Mouse (Mus musculus) cerebellum, adult 11-12 months (tissue): ENCODE data around the gene Doc2g.
"Not testable (repeated sequence)": the region's sequence is repeated elsewhere in the genome, so short reads cannot be mapped to it uniquely, and the experiment has no call there.

ENCODE experiments used
- DNase-seq: peaks from one replicate; pipeline ENCODE4 v3.0.0; 2022

Doc2g gene

DNA sequence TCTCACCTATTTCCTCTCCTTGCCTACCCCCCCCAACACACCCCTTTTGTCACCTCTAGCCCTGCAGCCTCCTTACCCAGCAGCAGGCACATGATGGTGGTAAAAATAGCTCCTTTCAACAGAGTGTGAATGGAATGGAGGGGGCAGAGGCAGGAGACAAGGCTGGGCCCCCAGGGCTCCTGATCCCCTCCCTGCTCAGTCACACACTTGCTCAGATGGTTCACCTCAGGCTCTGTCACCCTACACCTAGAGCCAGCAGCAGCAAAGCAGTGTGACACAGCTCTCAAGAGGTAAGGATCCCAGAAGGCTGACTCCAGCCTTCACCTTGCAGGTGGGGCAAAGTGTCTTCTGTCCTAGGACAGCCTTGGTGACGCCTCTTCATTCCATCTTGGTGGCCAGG lies at the start of gene Doc2g:
Gene Doc2g, plus strand, starts transcription at position 202 of the 400 bp plus-strand sequence.
- DNase-seq: no peak

DNA sequence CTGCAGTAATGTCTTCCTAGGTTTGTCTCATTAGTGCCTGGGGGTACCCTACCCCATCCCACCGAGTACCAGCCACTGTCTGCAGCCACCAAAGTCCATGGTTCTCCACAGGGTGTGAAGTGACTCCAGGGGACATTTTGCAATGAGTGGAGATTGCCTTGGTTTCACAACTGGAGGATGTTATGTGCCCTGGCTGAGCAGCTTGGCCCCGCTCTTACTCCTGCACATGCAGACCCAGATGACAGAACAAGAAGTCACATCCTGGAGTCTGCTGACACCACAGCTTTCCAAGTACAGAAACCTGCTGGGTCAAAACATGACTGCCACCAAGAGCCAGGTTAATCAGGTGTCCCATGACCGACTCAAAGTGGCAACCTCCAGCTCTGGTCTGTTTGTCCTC lies 48.1 kb upstream of the Doc2g start:
- no peak for DNase-seq

GRCm38 (mm10) chr19:3955804-3956203 lies 47.3 kb upstream of the Doc2g start:
- DNase-seq: no peak

DNA sequence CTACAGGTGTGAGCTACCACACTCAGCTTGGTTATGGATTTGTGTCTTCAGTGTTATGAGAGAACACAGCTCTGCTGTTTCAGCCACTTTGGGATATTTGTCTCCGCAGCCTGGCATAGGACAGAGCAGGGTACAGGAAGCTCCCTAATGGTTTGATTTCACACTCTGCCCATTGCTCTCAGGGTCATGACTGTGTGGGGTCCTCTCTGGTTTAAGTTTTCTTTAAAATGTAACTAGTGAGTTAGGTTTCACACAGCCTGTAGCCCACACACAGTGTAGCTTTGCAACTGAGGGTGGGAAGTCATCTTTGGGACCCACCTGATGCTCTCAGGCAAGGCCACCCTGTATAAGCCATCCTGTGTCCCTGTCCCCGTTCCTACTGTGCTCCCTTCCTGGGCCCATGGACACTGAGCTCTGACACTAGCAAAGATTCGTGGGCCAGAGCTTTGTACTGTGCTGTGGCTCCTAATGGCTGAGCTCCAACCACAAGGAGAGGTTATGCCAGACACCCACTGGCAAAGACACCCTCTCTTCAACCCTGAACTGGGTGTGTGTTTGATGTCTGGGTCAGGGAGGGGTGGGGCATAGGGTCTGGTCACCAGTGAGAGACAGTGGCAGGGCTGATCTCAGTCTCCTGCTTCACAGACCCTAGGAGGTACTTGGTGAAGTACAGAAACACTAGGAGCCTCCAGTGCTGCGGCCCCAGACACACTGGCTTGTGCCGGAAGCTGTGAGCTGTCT lies 45.6 kb upstream of the Doc2g start:
- not testable (repeated sequence) for DNase-seq

DNA sequence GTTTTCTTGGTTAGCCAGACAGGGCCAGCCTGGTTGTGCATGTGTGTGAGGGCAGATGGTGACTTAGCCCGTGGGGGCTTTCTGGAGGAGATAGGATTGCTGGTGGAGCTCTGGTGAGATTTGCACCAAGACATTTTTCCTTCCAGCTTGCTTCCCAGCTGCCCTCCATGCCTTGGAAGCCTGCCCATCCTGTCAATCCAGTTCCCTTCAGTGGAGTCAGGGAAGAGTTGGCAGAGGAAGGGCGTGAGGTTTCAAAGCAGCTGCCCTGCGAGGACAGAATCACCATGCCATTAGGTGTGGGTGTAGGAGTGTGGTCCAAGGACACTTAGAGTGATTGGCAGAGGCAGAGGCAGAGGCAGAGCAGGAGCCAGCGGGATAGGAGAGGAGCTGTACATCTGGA lies 44.6 kb upstream of the Doc2g start, which contains the start of gene Aldh3b3:
Gene Aldh3b3, plus strand, starts transcription at position 176 of the 400 bp plus-strand sequence.
- DNase-seq: no peak

GRCm38 (mm10) chr19:3959030-3959429 lies 44.1 kb upstream of the Doc2g start:
- no peak for DNase-seq

DNA sequence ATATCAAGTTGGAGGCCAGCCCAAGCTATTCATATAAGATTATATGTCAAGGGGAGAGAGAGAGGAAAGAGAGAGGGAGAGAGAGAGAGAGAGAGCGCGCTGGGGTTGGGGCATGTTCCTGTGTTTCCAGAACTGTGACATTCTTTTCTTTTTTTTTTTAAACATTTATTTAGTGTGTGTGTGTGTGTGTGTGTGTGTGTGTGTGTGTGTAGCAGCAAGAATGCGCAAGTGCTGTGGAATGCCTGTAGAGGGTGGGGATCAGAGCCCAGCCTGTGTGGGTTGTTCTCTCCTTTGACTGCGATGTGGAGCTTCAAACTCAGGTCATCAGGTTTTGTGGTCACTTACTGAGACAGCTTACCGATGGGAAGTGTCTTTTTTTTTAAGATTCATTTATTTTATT lies 42.9 kb upstream of the Doc2g start:
- DNase-seq: no peak

- DNase-seq: not testable (repeated sequence)
Measured at GRCm38 (mm10) chr19:3961805-3962204, 41.3 kb upstream of the Doc2g start.

DNA sequence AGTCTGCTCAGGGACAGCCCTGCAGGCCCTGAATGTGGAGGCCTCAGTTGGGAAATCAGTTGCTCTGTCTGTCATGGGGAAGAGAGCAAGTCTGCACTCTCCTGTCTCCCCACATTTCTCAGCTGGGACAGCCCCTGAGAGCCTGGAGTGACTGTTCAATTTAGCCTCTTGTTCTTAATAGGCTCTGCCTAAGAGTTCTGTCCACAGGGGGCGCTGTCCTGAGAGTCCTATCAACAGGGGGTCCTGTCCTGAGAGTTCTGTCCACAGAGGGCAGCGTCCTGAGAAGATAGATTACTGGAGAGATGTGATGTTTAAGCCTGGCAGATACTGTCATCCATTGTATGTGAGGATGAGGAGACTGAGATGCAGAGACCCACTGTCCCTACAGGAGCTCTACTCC lies 40.6 kb upstream of the Doc2g start:
- DNase-seq: no peak

GRCm38 (mm10) chr19:3964030-3964429 lies 39.1 kb upstream of the Doc2g start:
- no peak for DNase-seq

GRCm38 (mm10) chr19:3966330-3967075 lies 36.6 kb upstream of the Doc2g start:
- DNase-seq: no peak

- no peak for DNase-seq
Measured at GRCm38 (mm10) chr19:3967258-3967657, 35.9 kb upstream of the Doc2g start.

DNA sequence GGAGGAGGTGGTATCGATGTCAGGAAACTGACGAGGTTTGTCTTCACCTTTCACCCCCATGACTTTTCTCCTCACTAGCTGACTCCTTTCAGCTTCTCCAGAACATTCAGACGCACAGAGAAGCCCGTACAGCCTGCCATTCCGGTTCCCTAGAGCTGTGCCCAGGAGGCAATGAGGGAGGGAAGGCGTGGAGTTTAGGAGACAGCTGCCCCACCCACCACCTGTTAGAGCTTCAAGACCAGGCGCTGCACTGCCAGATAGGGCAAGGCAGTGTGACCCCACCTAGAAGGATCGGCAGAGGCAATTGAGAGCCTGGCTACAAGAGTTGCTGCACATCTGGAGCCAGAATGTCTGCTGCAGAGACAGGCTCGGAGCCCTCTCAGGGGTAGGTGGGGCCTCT lies 30.9 kb upstream of the Doc2g start, which contains the start of gene Aldh3b2:
Gene Aldh3b2, plus strand, starts transcription at position 100 of the 400 bp plus-strand sequence.
- DNase-seq: no peak

DNA sequence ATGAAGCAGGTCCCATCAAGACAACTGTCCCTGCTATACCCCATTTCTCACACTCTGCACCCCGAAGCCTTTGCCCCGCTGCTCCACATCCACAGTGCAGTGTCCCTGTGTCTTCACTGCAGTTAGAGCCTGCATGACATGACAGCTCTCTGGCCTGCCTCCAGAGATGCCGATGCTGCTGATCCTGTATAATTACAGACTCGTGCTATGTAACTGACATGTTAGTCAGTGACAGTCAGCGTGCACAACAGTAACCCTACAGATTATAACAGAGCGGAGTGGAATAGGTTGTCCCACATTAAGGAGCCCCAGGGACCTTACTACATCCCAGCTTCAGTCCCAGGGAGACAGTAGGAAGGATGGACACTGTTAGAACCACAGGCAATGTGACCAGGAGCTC lies 28.5 kb upstream of the Doc2g start:
- DNase-seq: not testable (repeated sequence)

DNA sequence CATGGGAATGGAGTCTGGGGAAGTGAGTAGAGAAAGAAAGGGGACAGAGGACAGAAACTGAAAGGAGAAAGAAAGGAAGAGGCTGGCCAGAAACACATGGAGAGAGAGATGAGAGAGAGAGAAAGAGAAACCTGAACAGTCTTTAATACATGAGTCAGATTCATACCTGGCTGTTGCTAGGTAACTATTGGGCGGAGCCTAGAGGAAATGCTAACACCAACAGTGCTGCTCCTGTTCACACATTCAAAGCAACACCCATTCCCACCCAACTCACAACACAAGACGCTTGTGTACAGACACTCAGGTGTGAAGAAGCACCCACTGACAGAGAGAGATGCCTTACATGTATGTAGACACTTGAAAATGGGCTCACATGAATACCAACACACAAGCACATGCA lies 27.2 kb upstream of the Doc2g start:
- DNase-seq: no peak

DNA sequence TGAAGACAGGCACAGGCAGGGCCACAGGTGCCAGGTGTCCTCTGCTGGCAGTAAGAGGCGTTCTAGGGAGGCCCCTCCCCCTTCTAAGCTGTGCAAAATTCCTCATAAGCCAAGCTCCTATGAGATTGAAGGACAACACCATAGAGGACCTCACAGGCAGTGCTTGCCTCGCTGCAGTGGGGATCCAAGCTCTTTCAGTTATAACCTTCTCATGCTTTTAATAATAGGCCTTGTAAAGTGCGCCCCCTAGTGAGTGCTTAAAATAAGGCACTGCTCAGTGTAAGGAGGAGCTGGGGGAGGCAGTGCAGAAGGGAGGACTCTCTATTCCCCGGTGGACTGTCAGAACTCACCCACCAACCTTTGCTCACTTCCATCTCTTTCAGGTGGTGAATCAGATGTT lies 22.8 kb upstream of the Doc2g start:
- DNase-seq: peak; percentile 69

- DNase-seq: no peak
Measured at GRCm38 (mm10) chr19:3980917-3981316, 22.2 kb upstream of the Doc2g start.

DNA sequence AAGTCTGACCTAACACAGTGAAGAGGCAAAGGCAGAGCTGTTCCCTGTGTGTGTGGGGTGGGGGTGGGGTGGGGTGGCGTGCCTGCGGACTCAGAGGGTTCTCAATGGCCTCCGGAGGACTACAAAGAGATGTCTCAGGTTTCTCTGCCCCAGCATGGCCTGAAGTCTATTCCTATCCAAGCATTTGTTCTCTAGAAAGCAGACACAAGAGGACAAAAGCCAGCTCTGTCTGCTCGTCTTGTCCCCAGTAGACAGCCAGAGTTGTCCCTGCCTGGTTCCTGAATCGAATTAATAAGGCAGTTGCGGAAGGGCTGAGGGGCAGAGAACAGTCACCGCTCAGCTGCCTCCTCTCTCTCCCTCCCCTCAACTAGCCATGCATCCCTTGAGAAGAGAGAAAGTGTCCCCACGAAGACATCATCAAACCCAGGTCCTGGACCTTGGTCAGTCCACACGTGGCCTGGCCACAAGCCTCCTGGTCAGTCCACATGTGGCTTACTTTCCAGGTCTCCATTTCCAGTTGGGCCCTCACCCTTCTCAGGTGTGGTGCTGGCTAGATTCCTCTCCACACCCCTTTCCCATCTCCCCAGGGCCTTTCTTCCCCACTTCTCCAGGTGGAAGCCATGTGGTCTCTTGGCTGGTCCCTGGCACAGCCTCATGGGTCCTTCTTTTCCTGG lies 19.4 kb upstream of the Doc2g start:
- no peak for DNase-seq

GRCm38 (mm10) chr19:3985261-3985681 lies 17.8 kb upstream of the Doc2g start:
- DNase-seq: no peak

GRCm38 (mm10) chr19:3986334-3986733 lies 16.8 kb upstream of the Doc2g start, which contains the start of gene Acy3:
Gene Acy3, plus strand, starts transcription at chr19:3986570.
- DNase-seq: peak; percentile 25

DNA sequence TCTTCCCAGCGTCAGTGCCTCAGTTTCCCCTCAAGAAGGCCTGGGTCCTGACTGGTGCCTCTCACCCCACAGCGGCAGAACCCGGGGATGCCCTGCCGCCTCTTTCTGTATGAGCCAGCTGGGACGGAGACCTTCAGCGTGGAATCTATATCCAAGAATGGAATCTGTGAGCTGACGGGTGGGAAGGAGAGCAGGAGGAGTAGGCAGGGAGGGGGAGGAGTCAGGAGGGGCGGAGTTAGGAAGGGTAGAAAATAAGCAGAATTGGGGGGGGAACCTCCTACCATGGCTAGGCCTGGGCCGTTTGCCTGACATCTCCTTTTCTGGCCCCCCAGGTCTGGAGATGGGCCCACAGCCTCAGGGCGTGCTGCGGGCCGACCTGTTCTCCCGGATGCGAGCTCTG lies 15.0 kb upstream of the Doc2g start:
- DNase-seq: no peak

DNA sequence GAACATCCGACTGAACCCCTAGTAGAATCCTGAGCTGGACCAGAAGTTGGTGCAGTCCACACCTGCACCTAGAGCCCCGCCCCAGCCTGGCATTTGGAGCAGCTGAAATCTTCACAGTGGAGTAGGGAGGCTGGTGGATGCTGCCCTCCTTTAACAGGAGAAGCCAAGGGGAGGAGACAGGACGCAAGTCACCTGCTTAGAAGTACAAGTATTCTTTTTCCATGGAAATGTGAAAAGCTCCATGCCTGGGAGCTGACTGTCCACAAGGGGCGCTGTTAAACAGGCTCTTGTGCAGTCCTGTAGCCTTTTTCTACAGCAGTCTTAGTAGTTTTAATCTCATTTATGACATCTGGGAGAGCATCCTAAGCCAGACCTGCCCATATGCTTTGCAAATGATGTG lies 14.4 kb upstream of the Doc2g start:
- no peak for DNase-seq

- DNase-seq: no peak
Measured at GRCm38 (mm10) chr19:3990804-3991203, 12.3 kb upstream of the Doc2g start.

GRCm38 (mm10) chr19:3991562-3991961 lies 11.6 kb upstream of the Doc2g start:
- no peak for DNase-seq
